Mouse (Mus musculus) R1 (cell line): ENCODE results near the gene Med9.
"Not testable (repeated sequence)": the region's sequence is repeated elsewhere in the genome, so short reads cannot be mapped to it uniquely, and the experiment has no call there.

Experiments used
- DNase-seq: peaks from one replicate; pipeline ENCODE4 v3.0.0-alpha.2; 2018; ENCODE audit warnings: low read depth, low spot score

Med9 gene

DNA sequence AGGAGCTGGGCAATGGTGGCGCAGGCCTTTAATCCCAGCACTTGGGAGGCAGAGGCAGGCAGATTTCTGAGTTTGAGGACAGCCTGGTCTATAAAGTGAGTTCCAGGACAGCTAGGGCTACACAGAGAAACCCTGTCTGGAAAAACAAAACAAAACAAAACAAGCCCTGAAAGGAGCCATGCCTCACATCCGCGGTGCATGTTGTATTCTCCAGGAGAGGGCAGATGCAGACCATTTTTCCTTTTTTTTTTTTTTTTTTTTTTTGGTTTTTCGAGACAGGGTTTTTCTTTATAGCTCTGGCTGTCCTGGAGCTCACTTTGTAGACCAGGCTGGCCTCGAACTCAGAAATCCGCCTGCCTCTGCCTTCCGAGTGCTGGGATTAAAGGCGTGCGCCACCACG, 3.2 kb upstream of the Med9 start:
- DNase-seq, result not testable (repeated sequence)

DNA sequence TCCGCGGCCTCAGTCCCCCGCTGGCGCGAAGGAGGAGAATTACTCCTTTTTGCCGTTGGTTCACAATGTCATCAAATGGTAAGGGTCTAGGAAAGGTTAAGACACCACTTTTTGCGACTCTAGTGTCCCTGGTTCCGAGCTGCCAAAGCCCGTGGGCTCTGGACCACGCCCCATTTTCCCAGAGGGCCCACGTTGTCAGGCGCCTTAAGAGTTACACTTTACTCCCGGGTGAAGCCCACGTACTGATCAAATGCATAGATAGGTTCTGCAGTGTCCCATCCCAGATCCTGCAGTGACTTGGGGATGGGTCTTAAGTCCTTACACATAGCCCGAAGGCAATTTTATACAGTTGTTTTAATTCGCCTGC, 378 bp downstream of the Med9 start:
- peak; percentile 67 for DNase-seq

DNA sequence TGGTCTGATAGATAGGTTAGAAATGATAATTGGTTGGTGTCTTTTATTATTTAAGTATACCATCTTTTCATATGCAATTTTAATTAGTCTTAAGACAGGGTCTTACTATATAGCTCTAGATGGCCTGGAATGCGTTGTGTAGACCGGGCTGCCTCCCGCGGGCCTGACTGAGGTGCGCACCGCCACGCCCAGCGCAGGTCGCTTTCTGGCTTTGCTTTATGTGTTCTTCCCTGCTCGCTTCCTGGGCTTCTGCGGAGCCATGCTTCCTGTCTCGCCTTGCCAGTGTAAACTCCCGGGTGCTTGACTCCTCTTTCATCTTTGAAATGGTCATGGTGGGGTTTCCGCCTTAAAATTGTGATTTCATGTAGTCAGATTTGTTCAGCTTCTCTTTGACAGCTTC, 4.9 kb downstream of the Med9 start:
- DNase-seq, result peak; percentile 37

DNA sequence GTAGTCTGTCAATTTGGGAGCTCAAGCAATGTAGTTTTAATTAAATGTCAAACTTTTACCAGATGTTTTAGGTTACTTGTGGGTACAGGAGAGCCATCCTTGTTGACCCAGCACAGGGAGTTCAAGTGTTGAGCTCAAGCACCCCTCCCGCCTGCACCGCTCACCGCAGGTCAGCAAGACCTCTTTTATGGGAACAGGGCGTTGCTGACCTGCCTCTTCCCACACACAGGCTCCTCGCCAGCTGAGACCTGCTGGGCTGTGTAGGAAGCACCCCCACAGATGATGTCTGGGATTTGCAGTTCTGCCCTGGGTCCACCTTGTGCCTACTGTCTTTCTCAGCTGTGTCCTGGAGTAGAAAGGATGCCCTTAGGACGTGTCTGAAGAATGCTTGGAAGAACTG, 8.7 kb downstream of the Med9 start:
- no peak for DNase-seq

DNA sequence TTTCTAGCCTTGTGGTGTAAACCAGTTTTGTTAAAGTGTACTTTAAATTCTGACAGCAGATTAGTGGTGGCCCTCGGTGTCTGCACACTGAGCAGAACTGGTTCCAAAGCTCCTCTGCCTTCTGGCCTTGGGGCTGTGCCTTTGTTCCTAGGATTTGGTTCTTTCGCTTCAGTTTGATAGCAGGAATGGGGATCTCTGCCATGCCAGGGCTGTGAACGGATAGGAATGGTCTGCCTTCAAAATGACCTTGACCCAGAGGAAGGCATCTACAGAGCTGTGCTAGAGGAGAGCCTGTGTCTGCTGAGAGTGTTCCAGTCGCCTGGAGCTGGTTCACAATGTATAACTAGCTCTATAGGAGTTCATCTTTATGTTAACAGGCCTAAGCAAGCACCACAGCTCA, 11.4 kb downstream of the Med9 start:
- no peak for DNase-seq

DNA sequence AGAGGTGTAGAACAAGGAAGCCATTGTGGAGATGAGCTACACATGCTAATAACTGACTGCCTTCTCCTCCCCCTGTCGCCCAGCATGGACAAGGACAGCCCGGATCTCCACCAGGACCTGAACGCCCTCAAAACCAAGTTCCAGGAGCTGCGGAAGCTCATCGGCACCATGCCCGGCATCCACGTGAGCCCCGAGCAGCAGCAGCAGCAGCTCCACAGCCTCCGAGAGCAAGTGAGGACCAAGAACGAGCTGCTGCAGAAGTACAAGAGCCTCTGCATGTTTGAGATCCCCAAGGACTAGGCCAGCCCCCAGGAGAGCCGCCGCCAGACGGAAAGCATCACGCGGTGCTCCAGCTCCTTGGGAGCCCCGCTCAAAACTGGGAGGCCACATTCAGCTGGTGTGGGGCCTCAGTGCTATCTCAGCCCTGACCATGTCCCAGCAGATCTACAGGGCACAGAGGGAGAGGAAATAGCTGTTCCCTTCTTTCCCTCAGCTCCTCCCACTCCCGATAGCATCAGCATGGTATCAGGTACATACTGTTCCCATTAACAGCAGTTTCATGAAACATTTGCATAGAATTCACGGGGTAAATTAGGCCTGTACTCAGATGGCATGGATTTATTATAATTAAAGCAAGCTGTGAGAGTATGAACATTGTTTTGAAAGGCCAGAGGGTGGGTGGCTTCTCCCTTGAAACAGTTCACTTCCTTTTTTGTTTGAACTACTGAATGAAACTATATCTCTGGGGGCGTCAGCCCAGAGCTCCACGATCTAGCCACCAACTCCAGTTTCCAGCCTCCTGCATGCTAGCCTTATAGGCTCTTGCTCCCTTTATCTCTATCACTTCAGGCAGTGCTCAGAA, 12.7 kb downstream of the Med9 start:
- DNase-seq, result no peak

DNA sequence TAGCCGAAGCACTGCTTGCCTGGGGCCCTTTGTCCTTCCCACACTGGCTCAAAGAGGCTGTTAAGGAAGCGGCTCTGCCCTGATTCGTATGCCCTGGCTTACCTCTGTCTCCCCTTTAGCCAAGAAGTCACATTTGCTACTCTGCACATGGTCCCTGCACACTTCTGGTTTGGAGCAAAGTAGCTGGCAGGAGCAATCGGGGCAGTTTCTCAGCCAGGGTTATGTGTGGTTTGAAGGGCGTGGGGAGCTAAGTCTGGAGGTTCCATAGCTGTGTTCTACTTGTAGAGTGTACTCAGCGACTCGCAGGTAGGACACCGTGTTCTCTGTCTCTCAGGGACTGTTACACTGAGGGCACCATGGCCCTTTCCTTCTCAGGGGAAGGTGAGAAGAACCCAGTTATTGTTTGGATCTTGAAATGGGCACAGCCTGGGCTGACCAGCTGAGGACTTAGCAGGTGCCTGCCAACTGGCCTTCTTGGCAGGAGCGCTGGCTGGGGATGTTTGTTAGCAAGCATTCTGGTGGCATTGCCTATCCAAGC, 13.4 kb downstream of the Med9 start:
- no peak for DNase-seq

DNA sequence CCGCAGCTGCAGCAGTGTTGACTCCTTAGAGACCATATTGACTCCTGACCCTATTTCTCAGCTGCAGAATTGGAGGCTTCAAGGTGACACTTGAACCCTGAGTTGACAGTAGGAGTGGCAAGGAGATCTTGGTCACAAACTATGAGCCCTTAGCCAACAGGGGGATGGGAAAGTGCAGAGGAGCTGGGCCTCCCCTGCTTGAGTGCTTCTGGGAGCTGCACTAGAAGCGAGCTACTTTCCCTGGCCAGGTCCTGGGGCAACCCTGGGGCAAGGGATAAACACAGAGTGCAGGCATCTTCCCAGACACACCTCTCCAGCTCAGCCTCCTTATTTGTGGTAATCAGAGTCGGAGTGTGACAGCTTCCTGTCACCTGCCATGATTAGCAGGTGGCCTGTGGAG, 14.6 kb downstream of the Med9 start:
- DNase-seq, result no peak

DNA sequence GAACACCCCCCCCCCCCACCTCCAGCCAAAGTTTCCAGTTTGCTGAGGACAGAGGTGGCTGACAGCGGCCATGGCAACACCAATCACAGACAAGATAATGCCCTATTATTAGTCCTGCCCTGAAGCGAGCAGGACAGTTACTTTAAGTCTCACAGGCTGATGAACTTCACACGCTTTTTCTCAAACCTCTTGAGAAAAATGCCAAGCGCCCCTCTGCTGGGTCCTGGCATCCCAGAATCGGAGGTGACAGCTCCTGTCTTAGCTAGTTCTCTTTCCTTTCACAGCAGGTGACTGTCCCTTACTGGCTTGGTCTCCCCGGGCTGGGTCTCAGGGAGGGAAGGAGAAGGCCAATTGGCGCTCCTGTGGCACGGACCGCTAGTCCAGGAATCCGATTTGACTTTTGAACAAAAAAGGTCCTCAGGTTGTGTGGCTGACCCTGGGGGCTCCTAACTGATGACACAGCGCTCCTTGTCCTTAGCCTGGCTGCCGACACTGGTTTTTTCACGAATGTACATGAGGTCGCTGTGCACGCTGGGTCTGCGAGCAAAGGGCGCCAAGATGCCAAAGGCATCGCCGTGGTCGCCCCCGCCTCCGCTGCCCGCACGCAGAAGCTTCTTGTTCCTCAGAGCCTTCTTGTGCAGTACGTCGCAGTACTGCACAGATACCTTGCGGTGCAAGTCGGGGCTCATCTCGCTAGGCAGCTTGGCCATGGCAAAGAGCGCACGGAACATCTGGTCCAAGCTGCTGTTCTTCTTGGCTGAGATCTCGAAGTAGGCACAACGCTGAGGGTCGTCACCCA, 15.6 kb downstream of the Med9 start:
- DNase-seq, result peak; percentile 25

DNA sequence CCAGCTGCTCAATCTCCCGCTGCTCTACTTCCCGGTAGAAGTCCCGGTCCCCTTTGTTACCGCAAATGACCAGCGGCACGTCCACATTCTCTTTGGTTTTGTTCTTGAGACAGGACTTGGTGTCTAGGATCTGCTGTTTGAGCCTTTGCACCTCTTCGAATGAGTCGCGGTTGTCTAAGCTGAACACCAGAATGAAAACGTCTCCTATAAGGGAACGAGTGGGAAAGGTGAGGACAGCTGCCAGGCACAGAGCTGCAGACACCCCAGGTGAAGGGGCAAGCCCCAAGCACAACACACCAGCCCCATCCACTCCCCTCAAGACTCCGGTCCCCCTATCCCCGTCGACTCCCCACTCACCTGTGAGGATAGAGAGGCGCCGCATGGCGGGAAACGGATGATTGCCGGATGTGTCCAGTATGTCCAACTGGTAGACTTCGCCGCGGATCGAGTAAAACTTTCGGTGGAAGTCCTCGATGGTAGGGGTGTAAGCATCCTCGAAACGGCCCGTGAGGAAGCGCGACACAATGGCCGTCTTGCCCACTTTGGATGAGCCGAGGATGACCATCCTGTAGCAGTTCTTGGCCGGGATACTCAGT, 16.3 kb downstream of the Med9 start:
- DNase-seq, result no peak

DNA sequence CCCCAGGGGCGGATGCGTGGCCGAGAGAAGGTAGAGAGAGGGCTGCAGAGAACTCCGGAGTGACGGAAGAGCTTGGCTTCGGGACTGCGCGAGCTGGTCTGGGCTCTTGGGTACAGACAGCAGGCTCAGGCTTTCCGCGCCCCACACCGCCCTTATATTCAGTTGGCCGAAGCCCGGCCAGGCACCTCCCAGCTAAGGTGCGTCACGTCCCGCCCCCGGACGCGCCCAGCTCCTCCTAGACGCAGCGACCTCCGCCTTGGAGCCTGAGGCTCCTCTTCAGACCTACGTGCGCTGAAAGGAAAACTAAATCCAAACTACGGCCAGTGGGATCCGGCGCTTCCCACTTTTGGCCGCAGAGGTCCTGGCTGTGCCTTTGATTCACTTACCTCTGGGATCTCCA, 16.8 kb downstream of the Med9 start, which contains the start of gene Rasd1:
Rasd1 (minus strand) TSS at position 127 of the 400 bp plus-strand sequence.
- peak; percentile 82 for DNase-seq

DNA sequence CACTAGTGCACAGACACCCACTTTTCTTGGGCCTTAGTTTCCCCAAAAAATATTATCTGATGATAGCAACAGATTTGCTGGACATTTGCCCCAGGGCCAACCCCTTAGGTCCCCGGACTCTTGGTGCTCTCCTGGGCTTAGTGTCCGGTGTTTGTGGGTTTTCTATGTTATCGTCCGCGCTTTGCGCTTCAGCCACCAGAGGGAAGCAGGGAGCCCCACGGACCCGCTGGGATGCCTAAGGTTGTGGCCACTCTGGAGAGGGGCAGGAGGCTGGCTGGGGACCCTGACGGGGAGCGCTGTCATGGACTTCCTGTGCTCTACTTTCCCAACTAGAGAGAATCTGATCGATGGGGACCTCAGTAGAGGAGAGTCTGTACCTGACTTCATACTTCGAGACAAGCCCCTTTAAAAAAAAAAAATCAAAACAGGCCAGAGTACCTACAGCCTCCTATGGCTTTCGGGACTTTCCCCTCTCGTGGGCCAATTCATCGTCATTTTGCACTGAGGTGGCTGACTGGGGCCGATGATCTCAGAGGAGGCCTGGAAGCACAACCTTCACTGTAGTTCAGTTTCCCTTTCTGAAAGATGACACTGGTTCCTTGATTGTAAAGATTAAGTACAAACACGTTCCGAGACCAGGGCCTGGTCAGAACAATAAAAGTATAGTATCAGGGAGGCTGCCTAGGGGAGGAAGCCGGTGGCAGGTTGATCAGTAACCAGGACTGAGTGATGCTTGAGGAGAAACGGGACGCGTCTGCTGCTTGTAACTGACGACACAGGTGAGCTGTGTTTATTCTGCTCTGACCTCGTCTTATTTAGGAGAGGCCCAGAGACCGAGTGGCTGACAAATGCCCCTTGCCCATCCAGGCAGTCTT, 17.5 kb downstream of the Med9 start:
- peak; percentile 73 for DNase-seq

DNA sequence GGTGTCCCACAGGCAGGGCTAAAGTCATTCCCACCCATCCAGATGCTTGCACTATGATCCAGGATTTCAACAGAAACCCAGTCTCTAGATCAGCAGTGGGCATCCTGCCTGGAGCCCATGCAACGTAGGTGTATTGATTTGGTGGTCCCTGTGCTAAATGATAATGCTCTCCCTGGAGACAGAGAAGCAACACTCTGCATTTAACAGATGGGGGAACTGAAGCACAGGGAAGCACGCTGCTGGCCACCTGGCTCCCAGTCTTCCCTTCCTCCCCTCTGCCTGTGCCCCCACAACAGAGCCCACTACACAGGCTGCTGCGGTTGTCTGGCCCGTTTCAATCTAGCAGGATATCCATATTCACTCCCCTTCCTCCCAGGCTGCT, 18.1 kb downstream of the Med9 start:
- DNase-seq, result no peak

DNA sequence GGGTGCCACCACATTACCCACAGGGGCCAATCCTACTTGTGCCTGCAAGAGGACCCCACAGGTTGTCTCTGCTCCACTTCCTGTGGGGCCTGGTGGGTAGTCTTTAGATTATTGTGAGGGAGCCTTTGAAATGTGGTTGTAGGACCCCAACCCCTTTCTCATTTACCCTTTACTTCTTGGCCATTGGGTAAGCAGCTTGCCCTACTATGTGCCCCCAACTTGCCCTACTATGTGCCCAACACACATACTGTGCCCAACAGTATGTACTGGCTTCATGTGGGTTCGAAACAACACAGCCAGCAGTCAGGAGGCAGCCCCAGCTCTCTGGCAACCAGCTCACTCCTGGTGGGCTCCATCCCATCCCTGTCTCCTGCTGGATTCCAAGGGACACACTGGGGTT, 19.8 kb downstream of the Med9 start:
- no peak for DNase-seq

DNA sequence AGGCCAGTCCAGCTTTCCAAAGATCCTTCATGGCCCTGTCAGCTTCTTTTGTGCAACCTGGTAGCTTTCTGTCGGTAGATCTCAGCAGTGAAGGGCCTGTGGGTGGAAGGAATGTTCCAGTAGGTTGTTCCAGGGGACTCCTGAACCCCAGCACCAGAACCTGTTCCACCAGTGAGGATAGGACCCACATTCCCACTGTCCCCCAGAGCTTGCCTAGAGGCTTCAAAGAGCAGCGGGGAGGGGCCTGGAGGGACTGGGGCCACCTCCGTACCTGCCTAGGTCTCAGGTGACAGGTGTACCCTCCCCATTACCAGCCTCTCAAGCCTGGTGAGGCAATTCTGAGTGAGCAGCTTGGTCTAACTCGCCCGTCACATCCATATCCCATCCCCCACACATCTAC, 22.8 kb downstream of the Med9 start:
- no peak for DNase-seq

DNA sequence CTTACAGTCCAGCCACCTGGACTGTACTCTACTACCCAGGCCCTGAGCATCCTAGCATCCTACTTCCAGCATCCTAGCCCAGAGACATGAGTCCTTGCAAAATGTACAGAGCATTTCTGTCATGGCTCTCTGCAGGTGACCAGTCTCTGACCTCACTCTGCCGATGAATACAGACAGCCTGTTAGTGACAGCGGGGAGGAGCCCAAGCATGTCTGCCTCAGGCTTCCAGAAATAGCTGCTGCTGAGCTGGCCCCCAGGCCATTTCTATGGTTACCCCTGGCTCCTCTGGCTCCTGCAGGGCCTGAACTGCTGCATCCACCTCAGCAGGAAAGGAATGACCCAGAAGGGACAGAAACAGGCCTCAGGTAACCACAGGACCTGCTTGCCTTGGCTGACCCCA, 23.7 kb downstream of the Med9 start:
- peak; percentile 45 for DNase-seq

DNA sequence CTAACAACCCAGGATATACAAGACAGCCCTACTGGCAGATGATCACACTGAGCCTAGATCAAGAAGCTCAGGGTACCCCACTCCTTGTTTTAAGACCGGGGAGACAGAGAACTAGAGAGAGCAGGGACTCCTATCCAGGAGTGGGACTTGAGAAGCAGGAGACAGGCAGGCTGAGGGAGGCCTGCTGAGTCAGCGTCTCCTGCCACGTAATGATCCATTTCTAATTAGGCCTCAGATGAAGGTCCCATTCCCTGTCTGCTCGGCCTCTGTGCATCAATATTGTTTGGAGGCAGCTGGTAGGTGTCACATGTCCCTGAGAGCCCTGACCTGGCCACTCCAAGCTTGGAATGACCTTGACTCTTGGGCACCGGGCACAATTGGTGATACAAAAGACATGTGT, 25.4 kb downstream of the Med9 start:
- DNase-seq, result no peak

DNA sequence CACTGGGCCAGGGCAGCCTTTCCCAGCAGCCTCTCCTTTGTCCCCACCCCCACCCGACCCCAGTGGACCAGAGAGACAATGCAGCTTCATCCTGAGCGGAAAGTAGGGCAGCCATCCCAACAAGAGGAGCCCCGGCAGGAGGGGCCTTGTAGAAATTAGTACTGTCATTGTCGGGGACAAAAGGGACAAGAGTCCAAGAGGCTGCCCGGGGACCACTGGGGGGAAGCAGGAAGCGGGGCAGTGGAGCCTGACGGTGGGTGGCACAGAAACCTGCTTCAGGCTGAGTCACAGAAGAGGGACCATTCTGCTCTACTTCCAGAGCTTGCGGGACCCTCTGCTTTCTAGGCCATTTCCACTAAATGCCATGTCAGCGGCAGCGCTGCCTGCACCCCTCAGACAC, 27.2 kb downstream of the Med9 start:
- DNase-seq, result no peak

DNA sequence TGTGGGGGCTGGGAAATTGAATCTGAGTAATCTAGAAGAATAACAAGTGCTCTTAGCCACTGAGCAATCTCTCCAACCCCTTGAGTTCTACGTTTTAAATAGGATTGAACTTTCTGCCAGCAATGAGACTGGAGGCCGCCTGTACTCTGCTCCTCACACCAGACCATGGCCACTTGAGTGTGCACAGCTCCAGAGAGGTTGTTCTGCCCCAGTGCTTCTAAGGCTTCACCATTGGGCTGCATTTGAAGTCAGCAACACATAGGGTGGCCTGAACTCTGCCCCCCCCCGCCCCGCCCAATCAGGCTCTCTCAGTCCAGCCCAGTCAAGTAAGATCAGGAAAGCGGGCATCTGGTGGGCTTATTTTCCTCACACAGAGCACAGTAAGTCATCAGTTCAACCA, 29.8 kb downstream of the Med9 start:
- no peak for DNase-seq

DNA sequence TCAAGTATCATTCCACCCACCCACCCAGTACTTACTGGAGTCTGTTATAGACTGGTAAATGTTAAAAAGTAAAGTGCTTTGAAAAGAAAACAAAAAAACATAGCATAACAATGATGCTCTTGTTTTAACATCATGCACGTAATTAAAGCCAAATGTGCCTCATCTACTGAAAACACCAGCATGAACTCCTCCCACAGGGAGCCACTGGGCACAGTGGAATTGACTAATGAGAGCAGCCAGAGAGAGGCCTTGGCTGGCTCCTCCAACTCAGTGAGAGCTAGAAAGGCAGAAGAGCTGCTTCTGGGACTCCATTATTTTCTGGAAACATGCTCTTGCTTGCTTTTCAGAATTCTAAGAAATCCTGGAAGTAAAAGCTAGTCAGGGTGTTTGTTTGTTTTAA, 41.4 kb downstream of the Med9 start:
- DNase-seq, result no peak

DNA sequence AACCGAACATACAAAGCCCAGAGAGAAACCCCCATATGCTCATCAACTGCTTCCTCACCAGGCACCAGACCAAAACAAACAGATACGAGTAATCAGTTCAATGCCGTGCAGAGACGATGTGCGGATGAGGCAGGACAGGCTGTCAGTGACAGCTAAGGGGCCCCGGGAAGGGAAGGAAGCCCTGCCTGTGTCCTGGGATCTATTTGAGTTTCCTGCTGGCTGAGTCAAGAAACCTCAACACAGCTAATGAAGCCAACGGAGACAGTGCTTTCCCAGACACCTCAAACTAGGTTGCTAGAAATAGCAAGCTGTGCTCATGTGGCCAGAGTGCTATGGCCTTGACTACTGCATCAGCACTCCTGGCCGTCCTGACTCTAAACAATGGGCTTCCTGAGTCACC, 43.4 kb downstream of the Med9 start:
- peak; percentile 47 for DNase-seq
